16 mouse cellular contexts compared by ENCODE assay signal in genomic region chr12:85227227-85227626, GRCm38 (mm10). TPM values are rescaled to one million over a fixed set of nuclear protein-coding genes. Genes with fewer than 3 reads are reported as not detected.
DNase-seq lines count a peak whose midpoint lies in the region; ATAC-seq and TF ChIP-seq lines count a peak whose summit lies in the region.
"Had no signal": no experiment of that assay in that cellular context is flagged by ENCODE, and none has a peak within 500 bp of the region (broad histone marks: within the 10 kb centered on the region; RNA-seq: fewer than 3 reads in every experiment).

No protein-coding gene starts in this region.

- 0 out of 2 replicates have a peak, but pooled peaks cover 2% of the 10 kb centered on the region for H3K4me1 ChIP-seq in lung, embryonic 14.5 days (ENCODE audit: insufficient read depth)
- peaks cover 28% of the 10 kb centered on the region for H3K4me1 ChIP-seq in embryonic facial prominence, embryonic 12.5 days
- no peaks in the 10 kb centered on the region for H3K4me1 ChIP-seq in hindbrain, embryonic 13.5 days (replicated peaks)
- H3K4me1 ChIP-seq: midbrain, embryonic 13.5 days had no signal

- TF ChIP-seq CTCF in lung, embryonic 14.5 days (IDR thresholded peaks at IDR 0.05; ENCODE audit: low read depth): no peak

- H3K36me3 ChIP-seq in lung, embryonic 14.5 days (ENCODE audit: insufficient read depth): peaks cover 50% of the 10 kb centered on the region
- H3K36me3 ChIP-seq in embryonic facial prominence, embryonic 12.5 days: peaks cover 47% of the 10 kb centered on the region
- H3K36me3 ChIP-seq in hindbrain, embryonic 13.5 days: peaks cover 52% of the 10 kb centered on the region

- H3K27ac ChIP-seq in lung, embryonic 14.5 days (ENCODE audit: low read depth): no peak overlapping the region
- H3K27ac ChIP-seq in embryonic facial prominence, embryonic 12.5 days: peak overlapping the region; percentile 64; the same call in 1 of the 2 replicates
- H3K27ac ChIP-seq in hindbrain, embryonic 13.5 days: no peak overlapping the region
- H3K27ac ChIP-seq: liver, embryonic 14.5 days; midbrain, embryonic 13.5 days had no signal

- DNase-seq in lung, embryonic 14.5 days: peak; percentile 11
- DNase-seq in lung, postnatal 4 days: no peak
- DNase-seq in gastrocnemius, postnatal 14 days: peak; percentile 54
- peak; percentile 84 for DNase-seq in skeletal muscle tissue, adult 2 months (ENCODE audit: low read depth, low spot score)
- no peak for DNase-seq in thymus, postnatal 14 days
- no peak for DNase-seq in heart, postnatal 25 days (ENCODE audit: low spot score)
- DNase-seq: cerebellum, adult 8-10 months; heart, postnatal 36 days; thymus, adult 18-20 months had no signal

- ATAC-seq in lung, embryonic 14.5 days (ENCODE audit: insufficient read depth): no peak
- peak; percentile 75; the same call in 1 of the 2 replicates for ATAC-seq in embryonic facial prominence, embryonic 12.5 days (ENCODE audit: insufficient number of reproducible peaks, insufficient read depth, low FRiP score, low TSS enrichment)
- ATAC-seq in hindbrain, embryonic 13.5 days (ENCODE audit: low FRiP score): no peak
- ATAC-seq: inflammation-experienced regulatory T-cells, adult 6 months; midbrain, embryonic 13.5 days had no signal

- H3K9me3 ChIP-seq in lung, embryonic 14.5 days (ENCODE audit: low read depth, low read length): no peaks in the 10 kb centered on the region
- H3K9me3 ChIP-seq in embryonic facial prominence, embryonic 12.5 days: no peaks in the 10 kb centered on the region
- no peaks in the 10 kb centered on the region for H3K9me3 ChIP-seq in hindbrain, embryonic 13.5 days
- H3K9me3 ChIP-seq: midbrain, embryonic 13.5 days had no signal

- no peak overlapping the region for H3K9ac ChIP-seq in lung, embryonic 14.5 days
- no peak overlapping the region for H3K9ac ChIP-seq in embryonic facial prominence, embryonic 12.5 days
- no peak overlapping the region for H3K9ac ChIP-seq in hindbrain, embryonic 13.5 days
- H3K9ac ChIP-seq: liver, embryonic 14.5 days; midbrain, embryonic 13.5 days had no signal

- H3K4me2 ChIP-seq in lung, embryonic 14.5 days: no peak overlapping the region
- H3K4me2 ChIP-seq in embryonic facial prominence, embryonic 12.5 days (replicated peaks): no peak overlapping the region
- H3K4me2 ChIP-seq in hindbrain, embryonic 13.5 days: no peak overlapping the region
- H3K4me2 ChIP-seq: midbrain, embryonic 13.5 days had no signal

- H3K27me3 ChIP-seq in lung, embryonic 14.5 days (ENCODE audit: insufficient read depth, low read length): no peaks in the 10 kb centered on the region
- H3K27me3 ChIP-seq in embryonic facial prominence, embryonic 12.5 days: no peaks in the 10 kb centered on the region
- no peaks in the 10 kb centered on the region for H3K27me3 ChIP-seq in hindbrain, embryonic 13.5 days
- H3K27me3 ChIP-seq: midbrain, embryonic 13.5 days had no signal

- WGBS in lung, embryonic 14.5 days: 49% methylated on average over 7 of the region's 7 CpGs
- 26% methylated on average over 7 of the region's 7 CpGs for WGBS in embryonic facial prominence, embryonic 12.5 days
- 80% methylated on average over 7 of the region's 7 CpGs for WGBS in hindbrain, embryonic 13.5 days

- no peak overlapping the region for H3K4me3 ChIP-seq in lung, embryonic 14.5 days (ENCODE audit: low read depth, low read length)
- no peak overlapping the region for H3K4me3 ChIP-seq in embryonic facial prominence, embryonic 12.5 days
- H3K4me3 ChIP-seq in hindbrain, embryonic 13.5 days: no peak overlapping the region
- H3K4me3 ChIP-seq: erythroblast, embryonic 14.5 days; midbrain, embryonic 13.5 days had no signal

- intact Hi-C loops in gastrocnemius, postnatal 14 days (cut with DNase I; ENCODE audit: low total_unique reads): no loop called here
- intact Hi-C loops in heart, postnatal 25 days (cut with DNase I): no loop called here

RNA-seq across cellular contexts. Expression of gene Eif2b2, which starts 7.9 kb away (rescaled TPM):
- polyA plus RNA-seq in lung, embryonic 14.5 days (2014; fragmentation: Nextera tagmentation; extraction: Ambion mirVana): 91.4 and 99.9 TPM in 2 replicates
- 79.0 and 88.2 TPM in 2 replicates for polyA plus RNA-seq in embryonic facial prominence, embryonic 12.5 days (2016; fragmentation: Nextera tagmentation; extraction: Ambion mirVana)
- total RNA-seq in gastrocnemius, postnatal 14 days (2021): 10 to 100 TPM; 75.6 to 77.1 TPM
- total RNA-seq in heart, postnatal 25 days (2021): 10 to 100 TPM; 48.2 to 49.3 TPM
- polyA plus RNA-seq in hindbrain, embryonic 13.5 days (2015; fragmentation: Nextera tagmentation; extraction: Ambion mirVana): 84.4 and 84.5 TPM in 2 replicates

RNA-seq across cellular contexts. Expression of gene Mlh3, which starts 43.2 kb away (rescaled TPM):
- 8.8 and 10.2 TPM in 2 replicates for polyA plus RNA-seq in lung, embryonic 14.5 days (2014; fragmentation: Nextera tagmentation; extraction: Ambion mirVana)
- polyA plus RNA-seq in embryonic facial prominence, embryonic 12.5 days (2016; fragmentation: Nextera tagmentation; extraction: Ambion mirVana): 10.1 and 11.0 TPM in 2 replicates
- 1 to 10 TPM; 6.6 to 8.6 TPM for total RNA-seq in gastrocnemius, postnatal 14 days (2021)
- 1 to 10 TPM; 6.9 to 7.5 TPM for total RNA-seq in heart, postnatal 25 days (2021)
- 9.2 and 9.8 TPM in 2 replicates for polyA plus RNA-seq in hindbrain, embryonic 13.5 days (2015; fragmentation: Nextera tagmentation; extraction: Ambion mirVana)

RNA-seq across cellular contexts. Expression of gene Pgf, which starts 49.6 kb away (rescaled TPM):
- 10.9 and 14.6 TPM in 2 replicates for polyA plus RNA-seq in lung, embryonic 14.5 days (2014; fragmentation: Nextera tagmentation; extraction: Ambion mirVana)
- polyA plus RNA-seq in embryonic facial prominence, embryonic 12.5 days (2016; fragmentation: Nextera tagmentation; extraction: Ambion mirVana): 15.4 and 19.1 TPM in 2 replicates
- total RNA-seq in gastrocnemius, postnatal 14 days (2021): 1 to 10 TPM; 2.2 to 2.3 TPM
- 1 to 10 TPM; 3.3 to 4.4 TPM for total RNA-seq in heart, postnatal 25 days (2021)
- polyA plus RNA-seq in hindbrain, embryonic 13.5 days (2015; fragmentation: Nextera tagmentation; extraction: Ambion mirVana): 7.5 and 9.4 TPM in 2 replicates
- polyA plus RNA-seq: CD4-positive, CD25-positive, alpha-beta regulatory T cell, adult 4 months; erythroblast, embryonic 14.5 days; inflammation-experienced regulatory T-cells, adult 6 months had no signal

Comparison
In these comparisons a context has a peak if more than half of its experiments do, and no peak if none do; other contexts are left out.
1. DNase-seq: peak in lung, embryonic 14.5 days (single experiment), gastrocnemius, postnatal 14 days (single experiment) and skeletal muscle tissue, adult 2 months (single experiment); none in lung, postnatal 4 days (0 of 2), thymus, postnatal 14 days (single experiment) and heart, postnatal 25 days (single experiment).